Mouse (Mus musculus): ENCODE data around the gene Igf2r.
A peak's percentile ranks its signal among the peaks of the same experiment; 100 is the strongest.
"Not testable (repeated sequence)": the region's sequence is repeated elsewhere in the genome, so short reads cannot be mapped to it uniquely, and the experiment has no call there.

The Igf2r gene

DNA sequence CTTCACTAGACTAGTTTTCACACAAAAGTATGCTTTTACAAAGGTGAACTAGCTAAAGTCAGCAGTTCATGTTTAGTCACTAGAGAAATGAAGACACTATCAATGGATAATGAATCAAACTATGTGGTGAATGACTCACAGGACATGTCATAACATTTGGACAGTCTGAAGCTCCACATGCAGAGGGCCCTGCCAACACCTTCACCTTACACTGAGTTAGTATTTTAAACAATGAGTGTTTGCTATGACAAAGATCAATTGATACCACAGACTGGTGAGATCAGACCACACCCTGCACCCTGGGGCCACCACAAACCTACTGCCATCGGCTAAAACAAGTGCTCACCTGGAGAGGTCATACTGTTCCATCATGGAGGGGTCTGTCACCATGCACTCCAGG is 54.4 kb downstream of the Igf2r start:
- DNase-seq (ENCODE audit: low read depth) = peak; percentile 44

DNA sequence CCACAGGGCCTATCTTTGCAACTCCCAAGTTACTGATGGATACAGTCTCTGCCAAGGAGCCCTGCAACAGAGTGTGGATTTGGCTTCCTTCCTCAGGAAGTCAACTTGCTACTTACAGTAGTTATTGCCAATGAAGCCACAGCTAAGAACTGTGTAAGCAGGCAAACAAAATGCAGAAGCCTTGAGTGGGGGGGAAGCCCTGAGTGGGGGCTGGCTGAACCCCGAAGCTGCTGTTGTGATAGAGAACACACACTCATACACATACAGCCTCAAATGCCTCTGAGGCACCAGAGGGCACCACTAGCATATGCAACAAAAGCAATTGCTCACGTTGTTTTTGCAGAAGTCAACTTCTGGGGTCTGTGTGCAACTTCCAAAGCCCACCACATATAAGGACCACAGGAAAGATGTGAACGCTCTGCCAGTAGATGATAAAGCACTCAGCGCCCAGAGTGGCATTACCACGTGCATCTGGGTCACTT is 55.3 kb downstream of the Igf2r start:
- peak; percentile 37 for DNase-seq (ENCODE audit: low read depth)

DNA sequence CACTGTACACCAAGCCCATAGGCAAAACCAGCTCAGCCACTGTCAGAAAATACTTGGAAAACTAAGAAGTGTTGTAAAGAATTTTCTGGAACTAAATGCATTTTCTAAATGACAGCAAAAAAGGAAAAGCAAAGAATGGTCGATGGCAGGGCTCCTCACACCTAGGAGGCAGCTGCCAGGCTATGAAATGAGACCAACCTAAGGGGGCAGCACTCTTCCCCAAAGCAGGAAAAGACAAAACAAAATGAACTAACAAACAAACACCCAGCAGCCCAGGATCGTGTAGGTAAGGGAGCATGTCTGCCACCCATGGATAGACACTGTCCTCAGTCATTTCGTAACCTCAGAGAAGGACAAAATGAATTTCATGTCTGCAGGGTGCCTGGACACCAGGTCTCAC is 56.5 kb downstream of the Igf2r start:
- DNase-seq (ENCODE audit: low read depth) = no peak

DNA sequence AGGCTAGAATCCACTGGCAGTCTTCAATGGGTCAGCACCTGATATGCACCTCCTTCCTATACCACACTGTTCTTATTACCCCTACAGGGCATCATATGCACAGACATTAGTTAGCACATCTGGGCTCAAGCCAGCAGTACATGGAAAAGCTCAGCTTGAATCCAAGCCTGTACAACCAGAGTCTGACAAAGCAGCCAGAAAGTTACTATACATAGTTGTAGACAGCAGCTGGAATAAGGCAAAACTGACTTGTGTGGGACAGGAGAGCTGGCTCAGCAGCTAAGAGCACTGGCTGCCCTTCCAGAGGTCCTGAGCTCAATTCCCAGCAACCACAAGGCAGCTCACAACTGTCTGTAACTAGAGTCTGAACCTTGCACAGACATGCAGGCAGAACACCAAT is 57.3 kb downstream of the Igf2r start:
- peak; percentile 56 for DNase-seq (ENCODE audit: low read depth)

DNA sequence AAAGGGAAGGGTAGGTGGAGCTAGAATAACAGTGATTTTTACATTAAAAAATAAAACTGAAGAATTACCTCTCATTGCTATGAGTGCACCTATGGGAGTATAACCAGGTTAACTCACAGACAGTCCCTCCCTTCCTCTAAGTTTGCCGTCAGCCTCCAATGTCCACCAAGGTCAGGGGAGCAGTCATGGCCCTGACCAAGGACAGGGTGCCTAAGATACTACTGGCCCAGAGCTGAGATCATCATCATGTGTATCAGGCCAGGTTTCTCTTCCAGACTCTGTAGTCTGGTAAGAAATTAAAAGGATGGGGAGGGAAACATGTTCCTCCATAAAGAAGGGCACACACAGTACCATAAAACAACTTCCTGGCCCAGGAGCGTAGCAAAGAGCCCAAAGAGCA is 58.5 kb downstream of the Igf2r start:
- no peak for DNase-seq (ENCODE audit: low read depth)

DNA sequence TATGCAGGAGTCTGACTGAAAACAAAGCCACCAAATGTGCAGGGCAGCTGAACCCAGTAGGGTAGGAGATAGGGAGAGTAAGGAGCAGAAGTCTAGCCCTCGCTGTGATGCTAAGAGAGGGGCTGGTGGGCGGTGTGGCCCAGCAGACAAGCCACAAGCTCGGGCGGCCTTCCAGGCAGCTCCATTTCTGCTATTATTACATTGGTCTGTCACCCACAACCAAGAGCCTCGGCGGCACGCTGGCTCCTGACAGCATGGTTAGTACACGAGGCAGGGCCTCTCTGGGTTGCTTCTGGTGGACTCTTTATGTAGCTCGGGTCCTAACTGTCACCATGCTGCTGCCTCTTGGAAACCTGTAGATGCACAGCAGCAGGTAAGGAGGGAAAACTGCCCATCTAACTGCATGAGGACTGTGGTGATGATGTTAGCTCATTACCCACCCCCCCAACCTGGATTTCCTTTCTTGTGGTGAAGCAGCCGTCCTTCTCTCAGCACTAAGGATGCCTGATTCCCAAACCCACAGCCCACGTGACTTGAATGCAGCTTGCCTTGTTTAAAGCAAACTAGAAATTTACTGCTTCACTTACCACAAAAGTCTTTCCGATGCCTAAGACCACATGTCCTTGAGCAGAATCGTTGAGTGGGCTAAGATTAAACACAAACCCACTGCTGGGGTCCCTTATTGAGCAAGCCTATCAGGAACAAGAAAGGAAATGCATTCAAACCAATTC is 59.2 kb downstream of the Igf2r start:
- DNase-seq (ENCODE audit: low read depth) = no peak

DNA sequence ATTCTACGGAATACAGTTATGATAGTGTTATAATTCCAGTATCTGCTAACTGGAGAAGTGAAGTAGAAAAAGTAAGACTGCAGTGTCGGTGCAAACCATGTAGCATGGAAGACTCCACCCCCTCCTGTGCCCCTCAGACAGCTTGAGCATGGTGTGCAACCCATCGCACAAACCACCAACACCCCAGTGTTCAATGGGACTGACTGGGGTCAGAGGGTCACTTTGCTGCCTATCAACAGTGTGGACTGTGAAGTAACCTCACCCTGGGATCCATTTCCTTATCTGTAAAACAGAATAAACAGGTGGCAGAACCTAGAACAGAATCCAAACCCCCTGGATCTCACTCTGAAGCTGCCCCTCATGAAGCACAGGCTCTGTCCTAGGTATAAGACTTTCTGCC is 61.1 kb downstream of the Igf2r start:
- DNase-seq (ENCODE audit: low read depth) = no peak

DNA sequence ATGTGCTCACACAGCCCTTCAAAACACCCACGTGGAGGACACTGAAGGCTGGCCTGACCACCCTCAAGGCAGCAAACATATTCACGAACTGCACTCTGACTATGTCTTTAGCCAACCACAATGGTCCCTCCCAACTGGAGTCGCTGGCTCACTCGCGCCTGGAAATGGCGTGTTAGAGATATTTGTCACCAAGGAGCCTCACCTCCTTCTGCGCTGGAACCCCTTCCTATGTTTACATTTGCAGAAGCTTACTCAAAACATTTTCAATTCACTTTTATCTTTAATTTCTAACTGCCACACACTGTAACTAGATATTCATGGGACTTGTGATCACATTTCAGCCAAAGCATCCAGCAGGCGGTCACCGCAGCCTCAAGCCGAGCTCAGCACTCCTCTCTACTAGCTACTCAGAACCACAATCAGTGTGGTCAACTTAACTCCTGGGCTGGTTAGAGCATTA is 62.8 kb downstream of the Igf2r start:
- DNase-seq (ENCODE audit: low read depth) = no peak

DNA sequence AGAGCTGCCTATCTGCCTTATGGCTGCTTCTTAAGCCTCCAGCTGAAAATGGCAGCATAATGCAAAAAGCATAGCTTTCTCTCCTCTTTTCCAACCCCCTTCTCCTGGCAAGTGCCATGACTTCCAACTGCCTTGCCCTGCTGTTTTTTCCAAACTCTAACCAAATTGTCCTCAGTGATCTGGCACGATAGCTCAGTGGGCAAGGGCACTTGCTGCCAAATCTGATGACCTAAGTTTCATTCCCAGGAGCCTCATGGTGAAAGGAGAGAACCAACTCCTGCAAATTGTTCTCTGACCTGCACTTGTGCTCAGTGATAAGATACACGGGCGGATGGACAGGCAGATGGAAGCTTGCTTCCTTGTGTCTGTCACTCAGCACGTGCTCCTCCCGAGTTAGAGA is 66.6 kb downstream of the Igf2r start:
- DNase-seq (ENCODE audit: low read depth) = no peak

DNA sequence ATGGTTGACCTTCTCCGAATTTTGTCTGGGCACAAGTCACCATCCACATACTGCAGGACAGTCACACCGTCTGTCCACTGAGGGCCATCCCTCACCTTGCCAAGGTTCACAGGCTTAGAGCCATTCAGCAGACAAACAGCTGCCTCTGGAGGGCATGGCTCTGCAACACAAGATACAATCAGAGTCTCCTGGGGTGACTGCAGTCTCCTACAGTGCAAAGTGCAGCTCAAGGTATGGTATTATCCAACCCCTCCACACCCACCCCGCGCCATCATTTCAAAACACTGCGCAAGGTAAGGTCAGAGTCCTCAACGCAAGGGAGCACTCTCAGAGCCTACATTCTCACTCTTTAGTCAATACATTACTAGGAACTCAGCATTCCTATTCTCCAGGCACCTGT is 69.1 kb downstream of the Igf2r start:
- no peak for DNase-seq (ENCODE audit: low read depth)

DNA sequence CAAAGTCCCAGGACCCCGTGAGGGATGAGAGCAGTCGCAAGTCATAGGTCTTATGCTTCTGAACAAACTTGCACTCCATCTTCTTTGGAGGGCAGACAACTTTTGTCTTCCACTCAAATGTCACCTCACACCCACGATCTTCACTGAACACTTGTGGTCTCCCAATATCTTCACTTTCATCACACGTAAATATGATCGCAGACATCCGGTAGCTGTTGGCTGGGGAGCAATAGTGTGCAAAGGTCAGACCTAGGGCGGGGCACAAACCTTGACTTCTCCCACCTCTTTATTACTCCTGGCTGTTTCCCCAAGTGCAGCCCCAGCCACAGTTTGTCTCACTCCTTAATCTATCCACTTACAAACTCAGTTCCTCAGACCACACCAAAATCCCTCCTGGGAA is 77.6 kb downstream of the Igf2r start:
- DNase-seq (ENCODE audit: low read depth) = no peak

DNA sequence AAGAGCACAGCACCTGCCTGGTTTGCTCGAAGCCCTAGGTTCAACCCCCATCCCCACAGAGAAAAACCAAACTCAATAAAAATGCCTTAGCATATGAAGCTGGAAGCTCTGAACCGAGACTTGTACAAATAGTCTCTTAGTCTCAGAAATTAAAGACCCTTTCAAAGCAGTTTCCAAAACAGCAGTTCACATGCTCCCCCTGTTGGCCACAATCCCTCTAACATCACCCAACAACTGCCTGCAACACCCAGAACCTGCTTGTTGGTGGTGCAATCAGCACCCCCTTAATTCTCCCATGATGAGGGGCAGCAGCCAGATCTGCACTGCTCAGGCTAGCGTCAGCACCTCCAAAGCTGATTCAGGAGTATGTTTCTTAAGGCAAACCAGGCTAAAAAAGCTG is 79.9 kb downstream of the Igf2r start:
- DNase-seq (ENCODE audit: low read depth) = peak; percentile 35

DNA sequence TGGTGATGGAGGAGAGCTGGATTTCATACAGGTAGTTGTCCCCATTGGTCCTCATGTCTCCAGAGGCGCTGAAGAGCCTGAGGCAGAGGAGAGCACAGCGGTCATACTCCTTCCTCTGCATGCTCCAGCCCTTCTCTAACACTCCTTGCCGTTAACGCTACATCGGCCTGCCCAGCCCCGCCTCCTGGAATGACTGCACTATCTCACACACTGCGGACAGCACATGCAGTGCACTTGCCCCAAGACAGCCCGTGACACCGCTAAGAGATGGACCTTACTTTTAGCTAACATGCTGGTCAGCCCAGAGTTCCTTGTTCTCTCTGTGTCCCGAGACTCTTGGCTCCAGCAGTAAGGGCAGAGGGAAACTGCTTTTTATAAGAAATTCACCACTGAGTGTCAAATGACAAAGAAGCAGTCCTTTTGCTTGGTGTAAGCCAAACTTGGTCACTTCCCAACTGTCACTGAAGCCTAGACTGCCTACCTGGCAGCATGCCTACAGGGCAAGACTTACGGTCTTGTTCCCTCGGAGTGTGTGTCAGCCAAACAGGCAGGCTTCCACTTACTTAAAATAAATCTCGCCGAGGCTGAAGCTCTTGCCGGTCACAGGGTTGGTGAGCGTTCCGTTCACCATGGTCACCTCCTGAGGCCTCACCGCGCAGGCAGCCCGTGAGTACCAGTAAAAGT is 80.9 kb downstream of the Igf2r start:
- DNase-seq (ENCODE audit: low read depth) = no peak

DNA sequence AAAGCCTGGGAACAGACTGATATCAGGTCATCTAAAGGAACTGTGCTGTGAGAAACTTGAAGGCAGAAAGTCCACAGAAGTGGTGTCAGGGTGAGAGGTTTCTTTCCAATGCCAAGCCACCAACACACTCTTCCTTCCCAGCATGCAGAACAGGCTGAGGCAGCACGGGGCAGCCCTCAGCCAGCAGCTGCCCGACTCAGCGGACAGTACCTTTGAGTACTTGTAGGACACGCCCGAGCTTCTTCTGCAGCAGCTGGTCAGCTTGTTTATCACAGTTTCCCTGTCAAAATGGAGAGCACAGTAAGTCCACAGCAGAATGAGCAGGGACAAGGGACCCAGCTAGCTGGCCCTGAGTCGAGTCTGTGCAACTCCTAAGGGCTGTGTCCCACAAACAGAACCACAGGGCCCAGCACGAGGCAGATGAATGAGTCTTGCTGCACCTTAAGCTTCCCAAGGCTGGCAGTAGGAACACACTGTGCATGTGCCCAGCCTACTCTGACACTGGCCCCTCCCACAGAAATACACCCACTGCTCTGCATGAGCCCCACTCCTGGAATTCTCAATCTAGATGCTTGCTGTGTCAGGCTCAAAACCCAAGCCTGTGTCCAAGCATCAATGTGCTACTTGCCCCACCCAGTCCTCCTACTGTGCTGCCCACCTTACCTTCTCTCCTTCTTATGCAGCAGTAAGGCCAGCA is 84.4 kb downstream of the Igf2r start:
- no peak for DNase-seq (ENCODE audit: low read depth)

DNA sequence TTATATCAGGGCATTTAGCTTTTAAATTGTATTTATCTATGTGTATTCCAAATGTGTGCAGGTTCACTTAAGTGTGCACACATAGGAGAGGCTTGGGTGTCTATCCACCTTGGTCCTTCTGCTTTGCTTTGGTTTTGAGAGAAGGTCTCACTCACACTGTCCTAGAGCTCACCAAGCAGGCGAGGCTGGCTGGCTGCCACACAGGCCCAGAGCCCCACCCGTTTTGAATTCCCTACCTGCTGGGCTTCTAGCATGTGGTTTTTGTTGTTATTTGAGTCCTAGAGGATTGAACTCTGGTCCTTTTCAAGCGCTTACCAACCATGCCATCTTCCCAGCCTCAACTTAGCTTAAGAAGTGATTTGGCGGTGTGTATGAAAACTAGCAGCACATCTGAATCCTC is 85.1 kb downstream of the Igf2r start:
- no peak for DNase-seq (ENCODE audit: low read depth)

DNA sequence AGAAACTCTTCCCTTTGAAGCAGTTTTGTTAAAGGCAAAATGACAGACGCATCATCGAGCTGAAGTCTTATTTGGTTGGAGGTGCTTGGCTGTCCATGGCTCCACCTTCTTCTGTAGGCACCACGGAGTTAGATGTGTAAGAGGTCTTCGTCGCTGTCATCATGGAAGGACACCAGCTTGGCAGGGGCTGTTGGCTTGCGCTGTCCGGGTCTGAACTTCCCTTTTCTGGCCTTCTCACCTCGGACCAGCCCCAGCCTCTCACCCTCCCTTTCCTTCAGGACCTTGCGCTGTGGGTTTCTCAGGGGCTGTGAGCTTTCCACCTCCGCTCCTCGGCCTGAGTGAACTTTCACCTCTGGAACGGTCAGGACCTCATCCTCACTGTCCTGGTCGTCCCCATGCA is 85.9 kb downstream of the Igf2r start:
- DNase-seq (ENCODE audit: low read depth) = no peak

DNA sequence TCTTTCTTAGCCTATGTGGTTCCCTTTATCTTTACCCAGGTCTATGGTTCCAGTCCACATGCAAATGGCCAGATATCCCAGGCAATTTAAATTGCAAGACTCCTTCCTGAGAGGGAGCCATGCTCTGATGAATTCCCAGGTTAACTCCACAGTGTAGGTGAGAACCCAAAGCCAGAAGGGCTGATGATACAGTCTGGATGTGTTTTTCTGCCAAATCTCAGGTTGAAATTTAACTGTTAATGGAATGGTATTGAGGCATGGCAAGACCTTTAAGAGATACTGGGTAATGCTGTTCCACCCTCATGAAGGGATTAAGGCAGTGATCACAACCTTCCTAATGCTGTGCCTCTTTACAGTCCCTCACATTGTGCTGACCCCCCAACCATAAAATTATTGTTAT is 91.2 kb downstream of the Igf2r start:
- DNase-seq (ENCODE audit: low read depth) = no peak

DNA sequence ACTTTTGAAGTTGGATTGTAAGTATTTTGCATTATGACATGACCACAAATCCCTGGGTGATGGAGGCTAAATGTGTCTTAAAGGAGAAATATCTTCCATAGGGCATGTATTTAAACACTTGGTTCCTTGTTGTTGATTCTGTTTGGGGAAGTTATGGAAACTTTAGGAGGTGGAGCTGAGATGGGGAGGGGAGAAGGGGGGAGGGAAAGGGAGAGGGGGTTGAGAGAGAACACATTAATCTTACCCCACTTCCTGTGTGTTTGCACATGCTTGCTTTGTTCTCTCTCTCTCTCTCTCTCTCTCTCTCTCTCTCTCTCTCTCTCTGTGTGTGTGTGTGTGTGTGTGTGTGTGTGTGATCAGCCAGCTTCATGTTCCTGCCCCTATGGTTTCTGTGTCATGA is 92.3 kb downstream of the Igf2r start:
- DNase-seq (ENCODE audit: low read depth) = no peak

DNA sequence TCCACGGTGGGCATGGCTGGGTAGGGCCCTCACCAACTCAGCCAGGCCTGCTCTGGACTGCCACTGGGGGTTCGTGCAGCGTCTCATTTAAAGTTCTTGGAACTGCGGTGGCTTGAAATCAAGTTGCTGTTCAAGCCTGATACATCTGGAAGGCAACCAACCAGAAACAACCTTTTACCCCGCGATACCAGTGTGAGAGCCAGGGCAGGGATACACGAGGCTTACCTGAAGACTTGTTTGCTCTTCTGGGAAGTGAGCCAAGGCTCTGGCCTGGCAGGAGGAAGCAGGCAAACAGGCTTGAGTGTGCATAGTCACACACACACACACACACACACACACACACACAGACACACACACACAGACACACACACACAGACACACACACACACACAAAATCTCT is 93.8 kb downstream of the Igf2r start, which contains the start of gene Slc22a1:
Slc22a1 (minus strand) TSS at position 184 of the 400 bp plus-strand sequence.
- no peak for DNase-seq (ENCODE audit: low read depth)

DNA sequence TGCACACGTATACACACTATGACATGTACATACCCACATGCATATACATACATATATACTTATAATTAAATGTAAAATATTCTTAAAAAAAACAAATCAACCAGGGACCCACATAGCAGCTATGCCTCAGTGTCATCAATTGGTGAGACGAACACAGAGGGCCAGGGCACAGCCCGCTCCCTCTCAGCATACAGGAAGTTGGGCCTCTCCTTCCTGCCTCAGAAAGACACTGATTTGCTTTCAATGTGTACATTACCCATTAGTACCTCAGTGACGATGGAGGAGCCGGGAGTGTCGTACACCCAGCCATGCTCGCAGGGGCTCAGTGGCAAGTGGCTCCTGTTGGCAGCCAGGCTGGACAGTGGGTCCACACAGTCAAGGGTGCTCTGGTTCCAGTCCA is 94.5 kb downstream of the Igf2r start:
- DNase-seq (ENCODE audit: low read depth) = not testable (repeated sequence)

DNA sequence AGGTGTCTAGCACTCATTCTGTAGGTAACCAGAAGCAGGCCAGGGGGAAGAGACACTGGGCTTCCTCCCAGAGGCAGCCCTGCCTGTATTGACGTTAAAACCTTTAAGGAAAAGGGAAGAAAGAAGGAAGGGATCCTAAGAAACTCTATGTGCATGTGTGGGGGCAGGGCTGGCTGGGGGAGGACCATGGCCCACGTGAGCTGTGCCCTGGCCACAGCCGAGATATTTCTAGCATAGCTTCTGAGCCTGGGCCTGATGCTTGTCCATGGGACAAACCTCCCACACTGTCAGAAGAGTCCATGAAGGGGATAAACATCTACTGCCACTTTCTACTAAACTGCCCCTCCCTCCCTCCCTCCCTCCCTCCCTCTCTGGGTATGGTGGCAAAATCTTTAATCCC is 95.6 kb downstream of the Igf2r start:
- no peak for DNase-seq (ENCODE audit: low read depth)

DNA sequence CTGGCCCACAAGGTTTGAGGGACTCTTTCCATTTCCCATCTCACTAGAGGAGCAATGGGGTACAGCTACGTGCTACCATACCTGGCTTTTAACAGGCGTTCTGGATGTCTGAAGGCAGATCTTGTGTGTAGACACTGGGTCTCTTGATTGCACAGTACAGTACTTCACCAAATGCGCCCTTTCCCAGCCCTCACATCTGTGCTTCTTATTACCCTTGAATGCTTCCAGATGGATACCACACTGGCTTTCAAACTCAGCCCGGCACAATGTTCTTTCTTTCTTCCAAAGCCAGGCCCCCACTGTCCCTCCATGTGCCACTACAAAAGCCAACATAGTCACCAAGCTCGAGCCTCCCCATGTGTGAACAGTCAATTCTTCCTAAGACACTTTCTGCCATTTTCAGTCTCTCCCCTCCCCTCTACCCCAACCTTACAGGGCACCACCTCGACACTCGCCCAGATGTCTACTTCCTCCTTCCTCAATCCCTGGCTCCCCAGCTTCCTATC is 97.1 kb downstream of the Igf2r start:
- no peak for DNase-seq (ENCODE audit: low read depth)

All from NIH3T3 (cell line).